Mouse (Mus musculus) lung, postnatal 0 days (tissue): ENCODE results near the gene Sept3. TPM values are rescaled to one million over a fixed set of nuclear protein-coding genes. Genes with fewer than 3 reads are reported as not detected.

Source experiments
- ATAC-seq: fragments of 200-750 bp; cut with Nextera tagmentation; 2 replicates; pipeline ENCODE4 v1.8.0; 2017; ENCODE audit warnings: moderate library complexity
- DNase-seq: peaks from one replicate; pipeline ENCODE4 v3.0.0-alpha.2; 2016; ENCODE audit warnings: low spot score
- H3K27ac ChIP-seq: fragments of 300-500 bp; sonication (generic); 2 replicates; pipeline ENCODE4 v1.5.1; 2014; ENCODE audit warnings: antibody characterized with exemption, mild to moderate bottlenecking, low read length, mixed read lengths
- H3K27me3 ChIP-seq: fragments of 300-500 bp; sonication (generic); replicated peaks from 2 replicates; pipeline ENCODE4 v1.6.1; 2014; ENCODE audit warnings: low read length, mixed read lengths; ENCODE audit not compliant: insufficient read depth
- H3K36me3 ChIP-seq: fragments of 300-500 bp; sonication (generic); 2 replicates; pipeline ENCODE4 v1.6.1; 2014; ENCODE audit warnings: low read length, mixed read lengths; ENCODE audit not compliant: insufficient read depth
- H3K4me1 ChIP-seq: fragments of 300-500 bp; sonication (generic); 2 replicates; pipeline ENCODE4 v1.6.1; 2014; ENCODE audit warnings: antibody characterized with exemption, low read depth, low read length, mixed read lengths; ENCODE audit not compliant: insufficient read depth
- H3K4me2 ChIP-seq: fragments of 300-500 bp; sonication (generic); replicated peaks from 2 replicates; pipeline ENCODE4 v1.6.1; 2014; ENCODE audit warnings: low read depth, mild to moderate bottlenecking, low read length, moderate library complexity, mixed read lengths
- H3K4me3 ChIP-seq: fragments of 300-500 bp; sonication (generic); 2 replicates; pipeline ENCODE4 v1.5.1; 2014; ENCODE audit warnings: low read depth, low read length
- H3K9ac ChIP-seq: fragments of 300-500 bp; sonication (generic); replicated peaks from 2 replicates; pipeline ENCODE4 v1.6.1; 2014; ENCODE audit warnings: low read depth, mild to moderate bottlenecking
- H3K9me3 ChIP-seq: fragments of 300-500 bp; sonication (generic); 2 replicates; pipeline ENCODE4 v1.6.1; 2016; ENCODE audit warnings: low read length, mixed read lengths
- CTCF ChIP-seq: IDR thresholded peaks from 2 replicates; pipeline ENCODE4 v1.5.1; 2016; ENCODE audit warnings: antibody characterized with exemption, mild to moderate bottlenecking
- EP300 ChIP-seq: IDR thresholded peaks from 2 replicates; pipeline ENCODE4 v1.6.1; 2016; ENCODE audit warnings: antibody characterized with exemption, mild to moderate bottlenecking, control low read depth
- WGBS: fragments of 180-500 bp; shearing (Covaris S2); extraction: QIAGEN DNeasy Blood & Tissue Kit; methylation state at CpG from one replicate; pipeline ENCODE4 v1.1.7; 2014; 5-methylcytosine and 5-hydroxymethylcytosine counted together
- polyA plus RNA-seq: library from polyadenylated mRNA; unstranded; fragments of >200 nt; fragmentation: Nextera tagmentation; extraction: Ambion mirVana; gene quantifications from 2 replicates; pipeline ENCODE4 v1.2.1, GENCODE M21; 2015

The Sept3 gene
- polyA plus RNA-seq, 1 experiment from 2014 or later, result 0.26 TPM

- no peaks in the 10 kb centered on the region for H3K36me3 ChIP-seq
- no peak overlapping the region for H3K9ac ChIP-seq
- no peaks in the 10 kb centered on the region for H3K27me3 ChIP-seq
- no peak overlapping the region for H3K4me2 ChIP-seq
- WGBS, result 63% methylated on average over 3 of the region's 3 CpGs
- no peak for ATAC-seq
- H3K27ac ChIP-seq, result no peak overlapping the region
- peak; percentile 9 for DNase-seq
- H3K4me3 ChIP-seq, result no peak overlapping the region
- TF ChIP-seq CTCF (no peak), EP300 (0 out of 2 replicates have a peak, but pooled peaks have one; percentile 29)
- H3K4me1 ChIP-seq, result peaks cover 5% of the 10 kb centered on the region; the same call in 1 of the 2 replicates
- H3K9me3 ChIP-seq, result no peaks in the 10 kb centered on the region
These were observed 27.4 kb upstream of the Sept3 start for GRCm38 (mm10) chr15:82247131-82247776.

GRCm38 (mm10) chr15:82251579-82251978 lies 23.1 kb upstream of the Sept3 start:
- ATAC-seq, result no peak
- TF ChIP-seq EP300, result no peak
- peak; percentile 48 for TF ChIP-seq CTCF

DNA sequence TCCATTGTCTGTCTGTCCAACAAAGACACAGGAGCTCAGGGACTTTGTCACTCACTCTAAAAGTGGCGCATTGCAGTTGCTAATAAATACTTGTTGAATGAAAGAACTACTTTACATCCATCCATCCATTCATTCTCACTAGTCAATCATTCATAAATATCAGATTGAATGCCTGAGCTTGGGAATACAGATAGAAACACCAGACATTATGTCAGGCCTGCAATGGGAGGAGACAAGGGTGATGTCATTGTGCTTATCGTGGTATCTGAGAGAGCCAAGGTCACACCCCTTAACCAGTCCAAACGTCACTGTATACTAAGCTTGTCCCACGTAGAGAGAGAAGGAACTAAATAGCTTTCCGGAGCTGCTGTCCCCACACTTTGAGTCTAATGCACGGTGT lies 22.6 kb upstream of the Sept3 start, which contains the start of gene 1500009C09Rik:
1500009C09Rik (plus strand) TSS at position 301 of the 400 bp plus-strand sequence.
- no peak for ATAC-seq
- WGBS, result 78% methylated on average over 6 of the region's 6 CpGs

More at GRCm38 (mm10) chr15:82251579-82251978, 23.1 kb upstream of the Sept3 start:
- no peak overlapping the region for H3K27ac ChIP-seq
- 91% methylated on average over 3 of the region's 3 CpGs for WGBS
- H3K4me3 ChIP-seq, result no peak overlapping the region
- H3K36me3 ChIP-seq, result no peaks in the 10 kb centered on the region
- H3K4me1 ChIP-seq, result no peaks in the 10 kb centered on the region
- DNase-seq, result no peak
- no peaks in the 10 kb centered on the region for H3K27me3 ChIP-seq
- H3K9me3 ChIP-seq, result no peaks in the 10 kb centered on the region
- no peak overlapping the region for H3K4me2 ChIP-seq
- no peak overlapping the region for H3K9ac ChIP-seq

GRCm38 (mm10) chr15:82255248-82255647 lies 19.4 kb upstream of the Sept3 start:
- Histone ChIP-seq H3K9me3 (no peaks in the 10 kb centered on the region), H3K27me3 (no peaks in the 10 kb centered on the region), H3K36me3 (no peaks in the 10 kb centered on the region), H3K4me2 (no peak overlapping the region), H3K4me1 (no peaks in the 10 kb centered on the region), H3K9ac (no peak overlapping the region), H3K4me3 (no peak overlapping the region), H3K27ac (no peak overlapping the region)
- 46% methylated on average over 4 of the region's 4 CpGs for WGBS
- DNase-seq (no peak), ATAC-seq (no peak)
- TF ChIP-seq EP300 (no peak), CTCF (peak; percentile 17; the same call in 1 of the 2 replicates)

More for the DNA sequence above, 22.6 kb upstream of the Sept3 start, which contains the start of gene 1500009C09Rik:
- Histone ChIP-seq H3K9ac (no peak within 1 kb of the TSS), H3K36me3 (no peaks in the 10 kb centered on the region), H3K4me1 (no peaks in the 10 kb centered on the region), H3K4me2 (no peak within 1 kb of the TSS), H3K27ac (no peak within 1 kb of the TSS), H3K4me3 (no peak within 1 kb of the TSS), H3K9me3 (no peaks in the 10 kb centered on the region), H3K27me3 (no peaks in the 10 kb centered on the region)
- TF ChIP-seq CTCF (no peak), EP300 (no peak)
- no peak for DNase-seq

DNA sequence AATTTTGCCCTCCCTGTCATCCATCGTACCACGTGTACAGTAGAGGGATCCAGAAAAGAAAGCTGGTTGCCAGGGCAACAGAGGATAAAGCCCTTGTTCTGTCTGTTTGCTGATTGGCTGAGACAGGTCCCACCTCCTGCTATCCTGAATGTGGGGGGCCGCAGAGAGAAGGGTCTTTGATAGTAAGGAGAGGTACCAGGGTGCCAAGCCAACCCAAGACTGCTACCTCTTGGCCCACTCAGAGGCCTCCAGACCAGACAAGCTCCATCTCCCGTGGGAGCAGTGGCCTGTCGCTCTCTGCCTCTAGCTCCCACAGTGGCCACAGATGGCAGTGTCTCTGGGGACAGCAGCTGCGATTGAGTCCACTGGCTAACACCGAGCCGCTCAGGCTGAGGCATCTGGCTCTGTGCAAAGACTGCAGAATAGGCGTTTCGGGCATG lies 18.7 kb upstream of the Sept3 start:
- no peak overlapping the region for H3K27ac ChIP-seq
- H3K9ac ChIP-seq, result no peak overlapping the region
- no peaks in the 10 kb centered on the region for H3K27me3 ChIP-seq
- DNase-seq (no peak), ATAC-seq (no peak)
- H3K9me3 ChIP-seq, result no peaks in the 10 kb centered on the region
- H3K4me3 ChIP-seq, result no peak overlapping the region
- H3K36me3 ChIP-seq, result no peaks in the 10 kb centered on the region
- no peak overlapping the region for H3K4me2 ChIP-seq
- WGBS, result 19% methylated on average over 10 of the region's 10 CpGs
- no peak; the same call in 1 of the 2 replicates for TF ChIP-seq CTCF
- TF ChIP-seq EP300, result no peak
- no peaks in the 10 kb centered on the region for H3K4me1 ChIP-seq

DNA sequence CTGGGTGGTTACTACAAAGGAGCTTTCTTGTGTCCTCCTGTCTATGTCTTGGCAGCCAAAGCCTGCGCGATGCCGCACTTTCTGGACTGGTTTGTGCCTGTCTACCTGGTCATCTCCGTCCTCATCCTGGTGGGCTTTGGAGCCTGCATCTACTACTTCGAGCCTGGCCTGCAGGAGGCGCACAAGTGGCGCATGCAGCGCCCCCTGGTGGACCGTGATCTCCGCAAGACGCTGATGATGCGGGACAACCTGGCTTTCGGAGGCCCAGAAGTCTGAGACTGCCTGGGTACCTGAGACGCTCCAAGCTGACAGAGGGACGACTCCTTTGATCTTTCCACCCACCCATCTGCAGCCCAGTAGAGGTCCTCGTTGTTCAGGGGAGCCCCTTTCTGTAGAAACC lies 15.2 kb upstream of the Sept3 start:
- H3K4me1 ChIP-seq, result no peaks in the 10 kb centered on the region
- H3K9me3 ChIP-seq, result no peaks in the 10 kb centered on the region
- H3K4me3 ChIP-seq, result no peak overlapping the region
- ATAC-seq (no peak), DNase-seq (peak; percentile 52)
- H3K27ac ChIP-seq, result no peak overlapping the region
- H3K36me3 ChIP-seq, result no peaks in the 10 kb centered on the region
- H3K4me2 ChIP-seq, result no peak overlapping the region
- 14% methylated on average over 16 of the region's 16 CpGs for WGBS
- TF ChIP-seq CTCF (peak; percentile 99), EP300 (no peak)
- no peaks in the 10 kb centered on the region for H3K27me3 ChIP-seq
- H3K9ac ChIP-seq, result no peak overlapping the region
